ENCODE assay signal across 8 mouse cellular contexts in genomic region chr11:78151161-78151560, GRCm38 (mm10). TPM values are rescaled to one million over a fixed set of nuclear protein-coding genes. Genes with fewer than 3 reads are reported as not detected.
DNase-seq lines count a peak whose midpoint lies in the region; ATAC-seq and TF ChIP-seq lines count a peak whose summit lies in the region.
"Had no signal": no experiment of that assay in that cellular context is flagged by ENCODE, and none has a peak within 500 bp of the region (broad histone marks: within the 10 kb centered on the region; RNA-seq: fewer than 3 reads in every experiment).

No protein-coding gene starts in this region.

- ATAC-seq in lung, postnatal 0 days = no peak
- ATAC-seq in hindbrain, embryonic 16.5 days = no peak

- TF ChIP-seq POLR2A in ES-Bruce4 (IDR thresholded peaks at IDR 0.05; ENCODE audit: insufficient read depth, low read length) = no peak
- no peak for TF ChIP-seq POLR2A in bone marrow, adult 2 months (IDR thresholded peaks at IDR 0.05; ENCODE audit: borderline replicate concordance, control insufficient read depth, low read depth, low read length)

- H3K27ac ChIP-seq in ES-Bruce4 (ENCODE audit: insufficient read depth, low read length) = no peak overlapping the region
- H3K27ac ChIP-seq in bone marrow, adult 2 months (ENCODE audit: control insufficient read depth, insufficient read depth, low read depth, low read length, poor library complexity) = no peak overlapping the region
- H3K27ac ChIP-seq in lung, postnatal 0 days (ENCODE audit: low read length) = no peak overlapping the region
- no peak overlapping the region for H3K27ac ChIP-seq in hindbrain, embryonic 16.5 days (ENCODE audit: low read depth, low read length)

- H3K36me3 ChIP-seq in ES-Bruce4 (ENCODE audit: control insufficient read depth, insufficient read depth, low read length, poor library complexity, severe bottlenecking) = peaks cover 9% of the 10 kb centered on the region
- 0 out of 2 replicates have a peak, but pooled peaks cover 9% of the 10 kb centered on the region for H3K36me3 ChIP-seq in lung, postnatal 0 days (ENCODE audit: insufficient read depth, low read length)
- peaks cover 19% of the 10 kb centered on the region for H3K36me3 ChIP-seq in hindbrain, embryonic 16.5 days (ENCODE audit: control insufficient read depth, insufficient read depth, low read length)

- H3K27me3 ChIP-seq in ES-Bruce4 (ENCODE audit: control insufficient read depth, insufficient read depth, low read length, poor library complexity, severe bottlenecking) = no peaks in the 10 kb centered on the region
- no peaks in the 10 kb centered on the region for H3K27me3 ChIP-seq in lung, postnatal 0 days (replicated peaks; ENCODE audit: insufficient read depth, low read length)
- no peaks in the 10 kb centered on the region for H3K27me3 ChIP-seq in hindbrain, embryonic 16.5 days (replicated peaks; ENCODE audit: control insufficient read depth, insufficient read depth, low read length)
- H3K27me3 ChIP-seq: heart, embryonic 15.5 days had no signal

- TF ChIP-seq CTCF in ES-Bruce4 (IDR thresholded peaks at IDR 0.05; ENCODE audit: low read depth, low read length) = peak; percentile 70
- TF ChIP-seq CTCF in bone marrow, adult 2 months (IDR thresholded peaks at IDR 0.05; ENCODE audit: control insufficient read depth, insufficient read depth, low read length) = peak; percentile 69
- TF ChIP-seq CTCF in lung, postnatal 0 days (IDR thresholded peaks at IDR 0.05) = peak; percentile 66

- H3K9me3 ChIP-seq in ES-Bruce4 (replicated peaks; ENCODE audit: control insufficient read depth, insufficient read depth, low read length, poor library complexity, severe bottlenecking) = no peaks in the 10 kb centered on the region
- H3K9me3 ChIP-seq in lung, postnatal 0 days (ENCODE audit: low read length) = no peaks in the 10 kb centered on the region
- no peaks in the 10 kb centered on the region for H3K9me3 ChIP-seq in hindbrain, embryonic 16.5 days (ENCODE audit: control insufficient read depth, low read length)
- H3K9me3 ChIP-seq: heart, embryonic 15.5 days had no signal

- no peak overlapping the region for H3K4me2 ChIP-seq in lung, postnatal 0 days (replicated peaks; ENCODE audit: low read depth, low read length)
- H3K4me2 ChIP-seq in hindbrain, embryonic 16.5 days (ENCODE audit: low read length) = no peak overlapping the region
- H3K4me2 ChIP-seq: heart, embryonic 15.5 days had no signal

- TF ChIP-seq EP300 in ES-Bruce4 (IDR thresholded peaks at IDR 0.05; ENCODE audit: insufficient read depth, low read depth, low read length) = no peak
- TF ChIP-seq EP300 in lung, postnatal 0 days (IDR thresholded peaks at IDR 0.05) = no peak

- no peak overlapping the region for H3K4me3 ChIP-seq in ES-Bruce4 (ENCODE audit: low read depth, low read length)
- no peak overlapping the region for H3K4me3 ChIP-seq in bone marrow, adult 2 months (replicated peaks; ENCODE audit: control insufficient read depth, low read depth, low read length)
- H3K4me3 ChIP-seq in lung, postnatal 0 days (ENCODE audit: low read depth, low read length) = no peak overlapping the region
- no peak overlapping the region for H3K4me3 ChIP-seq in hindbrain, embryonic 16.5 days (ENCODE audit: low read length)
- H3K4me3 ChIP-seq: heart, embryonic 15.5 days had no signal

- intact Hi-C loops in left cerebral cortex, postnatal 10 days (cut with DNase I) = loop anchor here (5.0 kb wide), 1 partner anchor 89 kb away; no protein-coding TSS in a partner anchor

- no peak overlapping the region for H3K9ac ChIP-seq in ES-Bruce4 (ENCODE audit: low read depth, poor library complexity, severe bottlenecking)
- no peak overlapping the region for H3K9ac ChIP-seq in lung, postnatal 0 days (replicated peaks; ENCODE audit: low read depth)
- no peak overlapping the region for H3K9ac ChIP-seq in hindbrain, embryonic 16.5 days (ENCODE audit: low read depth, low read length)
- H3K9ac ChIP-seq: heart, embryonic 15.5 days had no signal

- peak; percentile 56 for DNase-seq in kidney, postnatal 10 days
- DNase-seq in kidney, adult 9 months = no peak
- DNase-seq in lung, postnatal 0 days (ENCODE audit: low spot score) = peak; percentile 64
- DNase-seq in left cerebral cortex, postnatal 10 days (ENCODE audit: extremely low spot score in 1 of 2, low spot score in 2 of 2) = no peak

- H3K4me1 ChIP-seq in ES-Bruce4 (ENCODE audit: control insufficient read depth, insufficient read depth, low read length) = no peaks in the 10 kb centered on the region
- H3K4me1 ChIP-seq in bone marrow, adult 2 months (ENCODE audit: control insufficient read depth, insufficient read depth, low read length) = no peaks in the 10 kb centered on the region
- H3K4me1 ChIP-seq in lung, postnatal 0 days (ENCODE audit: insufficient read depth, low read depth, low read length) = peaks cover 4% of the 10 kb centered on the region; the same call in 1 of the 2 replicates
- peaks cover 30% of the 10 kb centered on the region for H3K4me1 ChIP-seq in hindbrain, embryonic 16.5 days (ENCODE audit: control insufficient read depth, insufficient read depth, low read depth, low read length)

- WGBS in bone marrow, adult 2 months = 28% methylated on average over 1 of the region's 1 CpGs
- 48% methylated on average over 1 of the region's 1 CpGs for WGBS in lung, postnatal 0 days
- WGBS in hindbrain, embryonic 16.5 days = 35% methylated on average over 1 of the region's 1 CpGs

RNA-seq across cellular contexts. Expression of gene Traf4, which starts 14.2 kb away (rescaled TPM):
- polyA plus RNA-seq in ES-Bruce4 (2011; ENCODE audit: insufficient read depth, insufficient read length, low read depth, missing spikeins) = 87.4 and 99.3 TPM in 2 replicates
- polyA plus RNA-seq in bone marrow, adult 2 months (2011; ENCODE audit: insufficient read depth, insufficient read length, low replicate concordance, missing spikeins) = 20.6 and 30.0 TPM in 2 replicates
- polyA plus RNA-seq in lung, postnatal 0 days (2015; fragmentation: Nextera tagmentation; extraction: Ambion mirVana) = 33.0 and 33.9 TPM in 2 replicates
- 10 to 100 TPM; 31.0 to 32.6 TPM for total RNA-seq in left cerebral cortex, postnatal 10 days (2021)
- polyA plus RNA-seq in hindbrain, embryonic 16.5 days (2015; fragmentation: Nextera tagmentation; extraction: Ambion mirVana) = 80.1 and 97.4 TPM in 2 replicates

RNA-seq across cellular contexts. Expression of gene Nek8, which starts 25.3 kb away (rescaled TPM):
- polyA plus RNA-seq in ES-Bruce4 (2011; ENCODE audit: insufficient read depth, insufficient read length, low read depth, missing spikeins) = 18.1 and 20.0 TPM in 2 replicates
- polyA plus RNA-seq in bone marrow, adult 2 months (2011; ENCODE audit: insufficient read depth, insufficient read length, low replicate concordance, missing spikeins) = 10.4 and 17.8 TPM in 2 replicates
- 11.7 and 14.4 TPM in 2 replicates for polyA plus RNA-seq in lung, postnatal 0 days (2015; fragmentation: Nextera tagmentation; extraction: Ambion mirVana)
- total RNA-seq in left cerebral cortex, postnatal 10 days (2021) = 1 to 10 TPM; 4.8 to 5.8 TPM
- polyA plus RNA-seq in hindbrain, embryonic 16.5 days (2015; fragmentation: Nextera tagmentation; extraction: Ambion mirVana) = 7.1 and 7.7 TPM in 2 replicates

RNA-seq across cellular contexts. Expression of gene Tlcd1, which starts 25.4 kb away (rescaled TPM):
- 12.2 and 13.2 TPM in 2 replicates for polyA plus RNA-seq in ES-Bruce4 (2011; ENCODE audit: insufficient read depth, insufficient read length, low read depth, missing spikeins)
- 48.0 and 66.6 TPM in 2 replicates for polyA plus RNA-seq in bone marrow, adult 2 months (2011; ENCODE audit: insufficient read depth, insufficient read length, low replicate concordance, missing spikeins)
- 18.2 and 20.0 TPM in 2 replicates for polyA plus RNA-seq in lung, postnatal 0 days (2015; fragmentation: Nextera tagmentation; extraction: Ambion mirVana)
- total RNA-seq in left cerebral cortex, postnatal 10 days (2021) = 10 to 100 TPM; 23.8 to 27.9 TPM
- polyA plus RNA-seq in hindbrain, embryonic 16.5 days (2015; fragmentation: Nextera tagmentation; extraction: Ambion mirVana) = 19.7 and 20.1 TPM in 2 replicates

RNA-seq across cellular contexts. Expression of gene Rpl23a, which starts 32.2 kb away (rescaled TPM):
- polyA plus RNA-seq in ES-Bruce4 (2011; ENCODE audit: insufficient read depth, insufficient read length, low read depth, missing spikeins) = 2,740 and 2,914 TPM in 2 replicates
- polyA plus RNA-seq in bone marrow, adult 2 months (2011; ENCODE audit: insufficient read depth, insufficient read length, low replicate concordance, missing spikeins) = 181 and 299 TPM in 2 replicates
- 991 and 1,079 TPM in 2 replicates for polyA plus RNA-seq in lung, postnatal 0 days (2015; fragmentation: Nextera tagmentation; extraction: Ambion mirVana)
- total RNA-seq in left cerebral cortex, postnatal 10 days (2021) = 100 to 1,000 TPM; 802 to 805 TPM
- polyA plus RNA-seq in hindbrain, embryonic 16.5 days (2015; fragmentation: Nextera tagmentation; extraction: Ambion mirVana) = 662 and 677 TPM in 2 replicates

RNA-seq across cellular contexts. Expression of gene Rab34, which starts 37.1 kb away (rescaled TPM):
- 33.1 and 36.1 TPM in 2 replicates for polyA plus RNA-seq in ES-Bruce4 (2011; ENCODE audit: insufficient read depth, insufficient read length, low read depth, missing spikeins)
- 5.2 and 8.6 TPM in 2 replicates for polyA plus RNA-seq in bone marrow, adult 2 months (2011; ENCODE audit: insufficient read depth, insufficient read length, low replicate concordance, missing spikeins)
- polyA plus RNA-seq in lung, postnatal 0 days (2015; fragmentation: Nextera tagmentation; extraction: Ambion mirVana) = 103 and 104 TPM in 2 replicates
- 10 to 100 TPM; 37.0 to 39.8 TPM for total RNA-seq in left cerebral cortex, postnatal 10 days (2021)
- polyA plus RNA-seq in hindbrain, embryonic 16.5 days (2015; fragmentation: Nextera tagmentation; extraction: Ambion mirVana) = 57.3 and 60.3 TPM in 2 replicates

Comparison
In these comparisons a context has a peak if more than half of its experiments do, and no peak if none do; other contexts are left out.
1. DNase-seq: peak in kidney, postnatal 10 days (single experiment) and lung, postnatal 0 days (single experiment); none in kidney, adult 9 months (single experiment) and left cerebral cortex, postnatal 10 days (0 of 2).
2. Peak in every context shown above with its lines, with median percentiles within 50 percentile points of each other: CTCF ChIP-seq.